Mouse (Mus musculus) forebrain, embryonic 11.5 days (tissue): ENCODE measurements at regions not wholly inside any gene's neighbourhood (a gene's known extent, or its start where the extent isn't known, plus 50 kb on each side); places are given as distances from the start of the nearest gene placed in this dataset.

Experiments
- ATAC-seq: fragments of 200-750 bp; cut with Nextera tagmentation; replicated peaks from 2 replicates; pipeline ENCODE4 v1.8.0; 2017; ENCODE audit warnings: moderate TSS enrichment; ENCODE audit not compliant: low FRiP score
- DNase-seq: peaks from one replicate; pipeline ENCODE4 v3.0.0-alpha.2; 2017; ENCODE audit warnings: low spot score
- H3K27ac ChIP-seq: fragments of 300-500 bp; sonication (generic); 2 replicates; pipeline ENCODE4 v1.5.1; 2014; ENCODE audit warnings: low read depth, low read length
- H3K27me3 ChIP-seq: fragments of 300-500 bp; sonication (generic); 2 replicates; pipeline ENCODE4 v1.6.1; 2014; ENCODE audit warnings: mild to moderate bottlenecking, low read length, mixed read lengths; ENCODE audit not compliant: control insufficient read depth, insufficient read depth
- H3K36me3 ChIP-seq: fragments of 300-500 bp; sonication (generic); 2 replicates; pipeline ENCODE4 v1.6.1; 2014; ENCODE audit warnings: mild to moderate bottlenecking, low read length, moderate library complexity, mixed read lengths; ENCODE audit not compliant: control insufficient read depth, insufficient read depth
- H3K4me1 ChIP-seq: fragments of 300-500 bp; sonication (generic); replicated peaks from 2 replicates; pipeline ENCODE4 v1.6.1; 2014; ENCODE audit warnings: low read length, mixed read lengths; ENCODE audit not compliant: control insufficient read depth, insufficient read depth
- H3K4me2 ChIP-seq: fragments of 300-500 bp; sonication (generic); 2 replicates; pipeline ENCODE4 v1.6.1; 2014; ENCODE audit warnings: low read depth, mild to moderate bottlenecking, low read length, moderate library complexity, mixed read lengths; ENCODE audit not compliant: severe bottlenecking
- H3K4me3 ChIP-seq: fragments of 300-500 bp; sonication (generic); 2 replicates; pipeline ENCODE4 v1.5.1; 2014; ENCODE audit warnings: low read depth, low read length
- H3K9ac ChIP-seq: fragments of 300-500 bp; sonication (generic); 2 replicates; pipeline ENCODE4 v1.6.1; 2014; ENCODE audit warnings: low read length
- H3K9me3 ChIP-seq: fragments of 300-500 bp; sonication (generic); 2 replicates; pipeline ENCODE4 v1.6.1; 2016; ENCODE audit warnings: low read length, mixed read lengths; ENCODE audit not compliant: control insufficient read depth
- WGBS: fragments of 180-500 bp; shearing (Covaris S2); extraction: QIAGEN DNeasy Blood & Tissue Kit; methylation state at CpG from one replicate; pipeline ENCODE4 v1.1.7; 2014; 5-methylcytosine and 5-hydroxymethylcytosine counted together

DNA sequence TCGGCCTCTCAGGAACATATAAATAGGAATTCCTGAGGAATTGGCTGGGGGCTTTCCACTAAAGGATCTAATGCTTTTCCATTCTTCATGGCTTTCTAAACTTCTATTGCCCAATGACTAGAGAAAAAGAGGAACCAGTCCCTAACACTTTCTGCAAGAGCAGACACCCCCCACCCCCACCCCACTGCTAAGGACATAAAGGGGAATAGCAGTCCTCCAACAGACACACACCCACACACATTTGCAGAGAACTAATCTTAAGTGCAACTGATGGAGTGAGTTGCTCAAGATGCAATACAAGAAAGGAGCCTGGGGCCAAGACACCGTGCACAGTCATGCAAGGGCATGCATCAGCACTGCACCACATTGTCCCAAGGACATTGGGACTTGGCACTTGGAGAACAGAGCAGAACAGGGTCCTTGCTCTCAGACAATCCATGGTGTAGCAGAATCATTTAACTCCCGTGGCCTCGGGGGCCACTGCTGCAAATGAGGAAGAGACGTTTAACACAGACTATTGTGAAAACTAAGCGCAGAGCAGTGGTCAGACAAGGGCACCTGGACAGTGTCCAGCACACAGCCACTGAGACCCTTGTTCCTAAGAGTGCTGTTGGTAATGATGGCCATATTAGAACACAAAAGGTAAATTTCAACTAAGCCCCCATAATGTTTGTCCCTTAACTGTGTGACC, 161.1 kb downstream of the Xpnpep1 start:
- Histone ChIP-seq H3K4me3 (no peak overlapping the region), H3K4me2 (no peak overlapping the region), H3K36me3 (no peaks in the 10 kb centered on the region), H3K27me3 (no peaks in the 10 kb centered on the region), H3K9ac (no peak overlapping the region), H3K27ac (no peak overlapping the region), H3K4me1 (no peaks in the 10 kb centered on the region), H3K9me3 (no peaks in the 10 kb centered on the region)
- DNase-seq (no peak), ATAC-seq (no peak)
- WGBS: 89% methylated on average over 6 of the region's 6 CpGs

DNA sequence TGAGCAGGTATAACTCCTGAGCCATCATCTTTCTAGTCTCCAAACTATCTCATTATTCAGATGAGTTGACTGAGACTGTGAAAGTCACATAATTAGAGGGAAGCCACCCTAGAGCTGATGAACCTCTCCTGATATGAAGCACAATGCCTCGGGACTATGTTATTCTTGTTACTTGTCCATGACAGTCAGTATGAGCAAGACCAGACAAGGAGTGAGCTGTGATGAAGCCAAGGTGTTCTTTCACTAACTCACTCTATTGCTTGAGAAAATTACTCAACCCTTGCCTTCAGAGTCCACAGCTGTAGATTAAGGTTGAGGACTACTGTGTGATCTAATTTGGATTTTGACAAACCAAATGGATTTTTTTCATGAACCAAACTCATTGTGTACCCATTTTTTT, 173.4 kb downstream of the Xpnpep1 start:
- WGBS: 80% methylated on average over 1 of the region's 1 CpGs
- ATAC-seq: no peak

GRCm38 (mm10) chr19:52861576-52861975, 178.4 kb downstream of the Xpnpep1 start:
- Histone ChIP-seq H3K4me3 (no peak overlapping the region), H3K4me2 (no peak overlapping the region), H3K27me3 (no peaks in the 10 kb centered on the region), H3K4me1 (no peaks in the 10 kb centered on the region), H3K9ac (no peak overlapping the region), H3K27ac (no peak overlapping the region), H3K9me3 (no peaks in the 10 kb centered on the region), H3K36me3 (no peaks in the 10 kb centered on the region)
- 77% methylated on average over 9 of the region's 9 CpGs for WGBS
- ATAC-seq (no peak), DNase-seq (no peak)

More for the DNA sequence above, 173.4 kb downstream of the Xpnpep1 start:
- no peaks in the 10 kb centered on the region for H3K9me3 ChIP-seq
- H3K4me2 ChIP-seq: no peak overlapping the region
- no peak for DNase-seq
- H3K27ac ChIP-seq: no peak overlapping the region
- no peak overlapping the region for H3K9ac ChIP-seq
- no peak overlapping the region for H3K4me3 ChIP-seq
- no peaks in the 10 kb centered on the region for H3K36me3 ChIP-seq
- no peaks in the 10 kb centered on the region for H3K4me1 ChIP-seq
- H3K27me3 ChIP-seq: no peaks in the 10 kb centered on the region

DNA sequence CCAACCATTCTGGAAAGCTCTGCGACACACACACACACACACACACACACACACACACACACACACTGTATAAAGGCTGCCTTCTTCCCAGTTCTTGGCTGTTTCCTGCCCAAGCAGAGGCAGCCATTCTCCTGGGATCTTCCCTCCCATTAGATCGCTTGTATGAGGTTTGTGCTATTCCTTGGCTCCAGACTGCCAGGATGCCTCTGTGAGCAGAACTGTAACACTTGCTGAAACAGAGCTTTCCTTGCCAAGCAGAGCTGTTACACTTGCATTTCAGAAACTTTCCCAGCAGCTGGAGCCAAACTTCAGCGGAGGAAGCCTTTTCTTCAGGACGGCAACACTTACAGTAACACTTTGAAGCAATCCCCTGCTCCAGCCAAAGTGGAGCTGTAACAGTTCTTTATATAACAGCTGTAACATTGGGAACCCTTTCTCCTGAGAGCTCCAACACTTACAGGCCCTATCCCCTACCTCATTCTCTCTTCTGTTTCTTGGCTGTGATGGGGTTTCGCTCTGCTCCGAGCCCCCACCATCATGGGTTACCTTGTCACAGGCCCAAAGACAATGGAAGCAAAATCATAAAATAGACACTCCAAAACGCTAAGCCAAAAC, 185.8 kb downstream of the Xpnpep1 start:
- DNase-seq (no peak), ATAC-seq (no peak)
- Histone ChIP-seq H3K36me3 (no peaks in the 10 kb centered on the region), H3K4me1 (no peaks in the 10 kb centered on the region), H3K4me3 (no peak overlapping the region), H3K27ac (no peak overlapping the region), H3K9ac (no peak overlapping the region), H3K9me3 (no peaks in the 10 kb centered on the region), H3K4me2 (no peak overlapping the region), H3K27me3 (no peaks in the 10 kb centered on the region)
- 91% methylated on average over 7 of the region's 7 CpGs for WGBS

- ATAC-seq: no peak
- no peak for DNase-seq
- H3K36me3 ChIP-seq: no peaks in the 10 kb centered on the region
- no peaks in the 10 kb centered on the region for H3K9me3 ChIP-seq
- H3K9ac ChIP-seq: no peak overlapping the region
- no peak overlapping the region for H3K27ac ChIP-seq
- H3K4me3 ChIP-seq: no peak overlapping the region
- H3K4me1 ChIP-seq: no peaks in the 10 kb centered on the region
- no peaks in the 10 kb centered on the region for H3K27me3 ChIP-seq
- no peak overlapping the region for H3K4me2 ChIP-seq
- WGBS: 89% methylated on average over 7 of the region's 7 CpGs
Measured at GRCm38 (mm10) chr19:52816202-52816601, 223.8 kb downstream of the Xpnpep1 start.

DNA sequence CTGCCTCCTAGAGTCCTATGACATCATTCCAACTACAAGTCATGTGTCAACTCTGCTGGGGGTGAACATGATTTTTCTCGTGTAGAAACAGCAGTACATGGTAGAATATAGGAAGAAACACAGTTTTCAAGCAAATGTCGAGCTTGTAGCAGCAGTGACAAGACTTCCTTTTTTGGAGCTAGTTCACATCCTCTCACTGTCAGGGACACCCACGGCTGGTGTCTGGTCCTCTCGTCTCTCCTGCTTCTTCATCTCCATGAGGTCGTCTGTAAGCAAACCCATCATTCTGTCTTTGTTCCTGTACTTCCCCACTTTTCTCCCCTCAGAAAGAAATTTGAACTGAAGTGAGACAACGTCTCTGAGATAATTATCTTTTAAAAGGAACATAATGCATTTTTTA, 228.0 kb downstream of the Xpnpep1 start:
- H3K36me3 ChIP-seq: no peaks in the 10 kb centered on the region
- H3K9ac ChIP-seq: no peak overlapping the region
- H3K9me3 ChIP-seq: no peaks in the 10 kb centered on the region
- no peaks in the 10 kb centered on the region for H3K27me3 ChIP-seq
- no peaks in the 10 kb centered on the region for H3K4me1 ChIP-seq
- no peak for DNase-seq
- WGBS: 81% methylated on average over 6 of the region's 6 CpGs
- no peak overlapping the region for H3K4me3 ChIP-seq
- ATAC-seq: no peak
- no peak overlapping the region for H3K27ac ChIP-seq
- no peak overlapping the region for H3K4me2 ChIP-seq

DNA sequence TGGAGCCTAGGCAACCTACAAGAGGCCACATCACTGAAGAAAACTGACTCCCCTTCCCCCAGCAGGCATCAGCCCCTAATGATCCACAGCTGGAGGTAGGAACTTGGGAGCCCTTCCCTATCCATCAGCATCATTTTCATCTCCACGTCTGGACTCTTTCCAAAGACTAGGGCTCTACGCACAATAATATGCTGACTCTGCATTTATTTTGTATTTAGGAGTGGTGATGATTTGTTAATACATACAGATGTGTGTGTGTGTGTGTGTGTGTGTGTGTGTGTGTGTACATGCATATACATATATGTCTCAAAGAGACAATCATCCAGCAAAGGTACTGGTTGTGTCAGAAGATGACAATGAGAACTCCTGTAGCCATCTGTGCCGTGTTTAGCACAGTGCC, 251.2 kb downstream of the Xpnpep1 start:
- Histone ChIP-seq H3K27me3 (no peaks in the 10 kb centered on the region), H3K4me3 (no peak overlapping the region), H3K4me2 (no peak overlapping the region), H3K27ac (no peak overlapping the region), H3K4me1 (no peaks in the 10 kb centered on the region), H3K36me3 (no peaks in the 10 kb centered on the region), H3K9ac (no peak overlapping the region), H3K9me3 (no peaks in the 10 kb centered on the region)
- 92% methylated on average over 3 of the region's 3 CpGs for WGBS
- DNase-seq (no peak), ATAC-seq (no peak)

DNA sequence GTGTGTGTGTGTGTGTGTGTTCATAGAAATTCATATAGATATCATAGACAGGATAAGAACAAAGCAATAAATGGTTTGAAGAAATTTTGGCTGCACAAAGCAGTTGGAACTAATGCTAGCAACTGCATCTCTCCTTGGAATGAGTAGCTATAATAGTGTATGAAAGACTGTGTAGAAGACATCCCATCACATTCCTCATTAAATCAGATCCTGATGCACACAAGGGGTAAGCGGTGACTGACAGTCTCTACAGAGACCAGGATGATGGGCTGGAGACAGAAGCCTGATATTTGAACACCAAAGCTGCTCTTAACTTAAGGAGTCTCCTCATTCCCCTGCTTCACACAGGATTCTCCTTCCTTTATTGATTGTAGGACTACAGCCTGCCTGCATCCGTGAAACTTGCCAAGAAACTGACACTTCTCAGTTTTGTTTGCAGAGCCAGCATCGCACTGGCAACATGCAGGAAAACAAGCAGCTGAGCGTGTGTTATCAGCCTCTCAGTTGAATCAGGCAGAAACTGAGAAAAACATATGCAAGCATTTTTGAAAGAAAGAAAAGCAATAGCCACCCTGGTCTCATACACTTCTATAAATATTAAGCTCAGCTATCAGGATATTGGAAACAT, 271.1 kb downstream of the Xpnpep1 start:
- H3K27ac ChIP-seq: no peak overlapping the region
- H3K9me3 ChIP-seq: no peaks in the 10 kb centered on the region
- DNase-seq (no peak), ATAC-seq (no peak)
- H3K4me1 ChIP-seq: no peaks in the 10 kb centered on the region
- H3K27me3 ChIP-seq: no peaks in the 10 kb centered on the region
- H3K9ac ChIP-seq: no peak overlapping the region
- H3K36me3 ChIP-seq: no peaks in the 10 kb centered on the region
- H3K4me3 ChIP-seq: no peak overlapping the region
- 89% methylated on average over 4 of the region's 4 CpGs for WGBS
- H3K4me2 ChIP-seq: no peak overlapping the region

- no peak for ATAC-seq
- H3K9me3 ChIP-seq: no peaks in the 10 kb centered on the region
- H3K27me3 ChIP-seq: no peaks in the 10 kb centered on the region
- H3K4me1 ChIP-seq: no peaks in the 10 kb centered on the region
- WGBS: 82% methylated on average over 5 of the region's 5 CpGs
- no peak overlapping the region for H3K27ac ChIP-seq
- H3K4me3 ChIP-seq: no peak overlapping the region
- no peaks in the 10 kb centered on the region for H3K36me3 ChIP-seq
- H3K4me2 ChIP-seq: no peak overlapping the region
- H3K9ac ChIP-seq: no peak overlapping the region
- no peak for DNase-seq
Measured at GRCm38 (mm10) chr19:52768117-52768516, 271.9 kb downstream of the Xpnpep1 start.
